Mouse (Mus musculus) spleen, postnatal 14 days (tissue): ENCODE measurements at regions not wholly inside any gene's neighbourhood (a gene's known extent, or its start where the extent isn't known, plus 50 kb on each side); places are given as distances from the start of the nearest gene placed in this dataset.

Experiments
- DNase-seq, 2 experiments: peaks; one replicate each; pipeline ENCODE4 v3.0.0; 2021 to 2022; ENCODE audit warnings: low spot score in 2 of 2

DNA sequence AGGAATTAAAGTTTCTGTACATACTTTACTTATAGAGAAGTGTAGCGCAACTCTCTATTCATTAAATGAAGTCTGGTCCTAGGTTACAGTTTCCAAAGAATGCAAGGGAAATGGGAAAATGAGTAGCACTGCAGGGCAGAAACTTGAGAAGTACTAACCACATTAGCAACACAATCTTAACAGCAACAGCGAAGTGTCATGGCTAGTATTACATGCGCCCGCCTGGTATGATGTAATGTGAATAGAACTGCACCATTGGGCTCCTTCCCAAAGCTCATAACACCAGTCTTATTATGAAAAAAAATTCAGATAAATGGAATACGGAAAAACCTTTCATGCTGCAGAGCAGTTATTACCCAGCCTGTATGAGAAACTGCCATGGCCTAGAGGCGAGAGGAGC, 201.8 kb upstream of the Gm11042 start:
- DNase-seq: no peak

DNA sequence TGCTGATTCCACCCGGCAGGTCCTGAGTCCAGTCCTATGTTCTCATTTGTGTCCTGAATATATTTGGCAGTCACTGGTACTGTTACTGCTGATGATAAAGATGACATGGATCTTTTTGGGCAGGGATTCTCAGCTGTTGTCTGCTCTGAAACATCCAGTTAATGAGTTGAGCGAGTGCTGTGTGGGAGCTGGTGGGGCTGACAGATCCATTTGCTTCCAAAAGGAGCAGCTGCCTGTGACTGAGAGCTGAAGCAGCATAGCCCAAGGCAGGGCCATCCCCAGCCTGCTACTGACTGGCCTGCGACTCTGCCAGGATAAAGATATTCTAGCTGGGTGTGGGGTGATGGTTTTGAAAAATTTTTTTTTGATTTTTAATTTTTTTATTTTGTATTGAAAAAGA, 200.3 kb upstream of the Gm11042 start:
- no peak for DNase-seq

DNA sequence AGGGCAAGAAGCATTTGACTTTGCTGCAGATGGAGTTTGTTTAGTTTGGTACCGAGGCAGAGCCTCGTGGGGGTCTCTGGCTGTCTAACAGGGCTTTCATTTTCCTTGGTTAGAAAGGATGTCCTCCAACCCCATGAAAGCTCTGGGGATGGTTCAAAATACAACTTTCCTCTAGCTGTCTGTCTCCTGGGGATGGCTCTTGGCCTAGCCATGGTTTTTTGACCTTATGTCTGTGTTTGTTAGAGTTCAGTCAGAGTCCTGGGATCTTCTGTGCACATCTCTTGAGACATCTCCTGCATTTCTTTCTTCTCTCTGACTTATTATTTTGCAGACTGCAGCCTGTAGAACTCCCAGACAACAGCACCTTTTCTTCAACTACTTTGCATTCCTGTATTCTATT, 186.6 kb upstream of the Gm11042 start:
- no peak for DNase-seq

DNA sequence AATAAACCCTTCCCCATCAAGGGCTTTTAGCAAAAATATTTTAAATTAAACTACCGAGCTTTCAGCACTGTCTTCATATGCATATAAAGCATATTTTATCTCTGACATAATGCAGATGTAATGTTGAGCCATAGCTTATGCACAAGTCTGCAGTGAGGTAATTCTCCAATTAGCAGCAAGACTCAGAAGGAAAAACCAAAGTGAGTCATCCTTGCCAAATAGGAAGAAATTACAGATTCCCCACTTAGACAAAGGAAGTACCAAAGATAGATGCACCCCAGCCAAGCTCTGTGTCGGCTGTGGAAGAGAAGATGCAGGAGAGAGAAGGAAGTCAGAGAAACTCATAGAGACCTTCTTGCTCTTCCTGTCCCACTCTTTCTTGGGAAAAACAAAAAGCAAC, 161.4 kb upstream of the Gm11042 start:
- DNase-seq: no peak

DNA sequence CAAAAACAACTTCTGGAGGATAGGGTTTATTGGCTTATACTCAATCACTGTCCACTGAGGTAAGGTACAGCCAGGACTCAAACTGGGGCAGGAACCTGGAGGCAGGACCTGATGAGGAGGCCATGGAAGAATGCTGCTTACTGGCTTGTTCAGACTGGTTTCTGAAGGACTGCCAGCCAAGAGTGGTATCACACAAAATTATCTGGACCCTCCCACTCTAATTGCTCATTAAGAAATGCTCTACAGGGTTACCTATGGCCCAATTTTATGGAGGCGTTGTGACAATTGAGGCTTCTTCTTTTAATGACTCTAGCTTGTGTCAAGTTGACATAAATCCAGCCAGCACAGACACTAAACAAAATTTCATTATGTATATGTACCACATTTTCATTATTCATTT, 158.5 kb upstream of the Gm11042 start:
- no peak for DNase-seq

DNA sequence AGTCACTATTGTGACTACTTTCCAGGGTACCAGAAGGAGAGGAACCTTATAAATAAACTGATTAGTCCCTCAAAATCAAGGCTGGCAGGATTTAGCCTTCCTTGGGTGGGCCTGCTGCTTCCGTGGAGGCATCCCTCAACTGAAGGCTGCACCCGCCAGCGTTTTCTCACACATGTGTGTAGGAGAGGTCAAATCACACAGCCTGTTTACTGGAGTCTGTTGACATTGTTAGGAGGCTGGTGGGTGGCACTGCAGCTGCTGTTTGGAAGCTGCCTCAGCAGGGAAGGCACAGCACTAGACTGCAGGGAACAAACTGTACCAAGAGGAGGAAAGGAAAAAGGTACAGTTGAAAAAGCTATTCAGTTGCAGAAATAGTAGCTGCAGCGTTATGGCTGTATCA, 142.3 kb upstream of the Gm11042 start:
- no peak for DNase-seq

DNA sequence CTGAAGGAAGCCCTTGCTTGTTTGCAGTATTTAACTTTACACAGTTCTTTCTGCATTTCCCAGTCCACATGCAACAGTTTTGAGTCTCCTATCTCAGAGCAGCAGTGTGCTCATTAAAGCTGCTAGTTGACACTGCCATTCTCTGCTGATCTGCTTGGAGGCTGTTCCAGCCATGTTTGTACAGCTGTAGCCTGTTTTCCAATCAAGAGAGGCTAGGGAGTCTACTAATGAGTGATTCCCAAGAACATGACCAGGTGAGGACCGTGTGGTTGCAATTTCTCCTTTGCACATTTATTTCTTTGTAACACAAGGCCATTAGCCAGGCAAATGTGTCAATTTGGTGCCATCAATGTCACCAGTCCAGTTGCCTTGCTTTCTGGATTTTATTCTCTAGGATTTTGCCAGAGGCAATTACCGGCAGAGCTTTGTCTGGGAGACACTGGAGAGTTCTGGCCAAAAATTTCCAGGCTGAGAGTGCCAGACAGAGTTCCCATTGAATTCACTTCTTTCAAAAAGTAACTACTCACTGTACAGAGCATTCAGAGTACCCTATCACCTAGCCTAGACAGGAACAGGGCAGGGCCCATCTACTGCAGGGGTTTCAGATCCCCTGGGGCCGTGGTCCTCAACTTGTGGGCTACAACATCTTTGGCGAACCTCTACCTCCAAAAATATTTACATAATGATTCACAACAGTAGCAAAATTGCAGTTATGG, 136.3 kb upstream of the Gm11042 start:
- no peak for DNase-seq

DNA sequence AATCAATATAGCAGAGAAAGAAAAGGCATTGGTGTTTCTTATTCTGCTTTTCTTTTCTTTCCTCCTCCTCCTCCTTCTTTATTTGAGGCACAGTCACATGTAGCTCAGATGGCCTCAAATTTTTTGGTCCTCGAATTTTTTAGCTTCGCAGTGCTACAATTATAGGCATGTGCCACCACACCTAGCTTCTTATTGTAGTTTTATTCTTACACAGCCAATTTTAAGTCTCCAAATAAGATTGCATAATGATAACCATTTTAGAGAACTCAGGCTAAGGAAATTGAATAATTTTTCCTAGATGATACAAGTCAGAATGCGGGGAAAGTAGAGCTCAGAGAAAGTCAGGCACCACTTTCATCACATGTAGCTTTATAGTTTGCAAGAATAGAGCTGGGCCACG, 132.1 kb upstream of the Gm11042 start:
- DNase-seq: no peak

DNA sequence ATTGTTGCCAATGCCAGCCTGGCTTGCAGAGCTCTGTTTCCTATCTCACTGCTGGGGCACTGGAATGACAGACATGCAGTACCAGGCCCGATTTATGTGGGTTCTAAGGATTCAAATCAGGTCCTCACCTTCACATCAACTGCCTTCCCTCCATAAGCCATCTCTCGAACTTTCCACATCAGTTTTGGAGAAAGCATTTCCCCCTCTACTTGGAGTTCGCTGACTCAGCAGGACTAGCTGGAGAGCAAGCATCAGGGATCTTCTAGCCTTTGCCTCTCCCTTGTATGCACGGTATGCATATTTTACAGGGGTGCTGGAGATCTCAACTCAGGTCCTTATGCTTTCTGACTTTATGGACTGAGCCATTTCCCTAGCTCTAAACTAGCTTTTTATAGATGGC, 118.7 kb upstream of the Gm11042 start:
- DNase-seq: no peak

DNA sequence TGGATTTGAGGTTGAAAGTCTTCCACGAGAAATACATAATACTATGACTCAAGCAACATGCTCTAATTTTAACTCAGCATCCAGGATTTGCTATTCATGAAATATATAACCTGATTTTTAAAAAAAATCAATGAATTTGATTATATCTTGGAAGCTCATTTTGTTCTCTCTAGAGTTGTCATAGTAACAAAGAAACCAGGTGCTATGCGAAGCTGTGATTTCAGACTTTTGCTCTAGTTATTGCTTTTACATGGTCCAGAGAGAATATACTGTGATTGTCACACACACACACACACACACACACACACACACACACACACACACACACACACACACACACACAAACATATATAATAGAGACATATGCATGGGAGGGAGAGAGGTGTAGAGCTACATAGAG, 98.5 kb upstream of the Gm11042 start:
- no peak for DNase-seq

DNA sequence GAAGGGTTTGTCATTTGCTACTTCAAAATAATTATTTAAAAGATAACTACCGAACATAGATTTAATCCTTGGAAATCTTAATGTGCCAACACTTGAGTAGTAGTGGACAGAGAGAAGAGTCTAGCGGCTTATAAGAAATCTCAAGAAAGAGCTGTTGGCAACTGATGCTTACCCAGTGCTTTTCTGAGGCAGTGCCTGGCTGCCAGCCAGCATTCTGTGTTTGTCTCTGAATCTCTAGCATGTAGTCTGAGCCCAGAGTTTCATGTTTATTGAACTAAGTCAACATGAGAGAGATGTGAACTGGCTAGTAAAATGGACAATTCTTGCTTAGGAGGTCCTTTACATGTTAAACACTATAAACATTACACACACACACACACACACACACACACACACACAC, 94.3 kb upstream of the Gm11042 start:
- DNase-seq: no peak

DNA sequence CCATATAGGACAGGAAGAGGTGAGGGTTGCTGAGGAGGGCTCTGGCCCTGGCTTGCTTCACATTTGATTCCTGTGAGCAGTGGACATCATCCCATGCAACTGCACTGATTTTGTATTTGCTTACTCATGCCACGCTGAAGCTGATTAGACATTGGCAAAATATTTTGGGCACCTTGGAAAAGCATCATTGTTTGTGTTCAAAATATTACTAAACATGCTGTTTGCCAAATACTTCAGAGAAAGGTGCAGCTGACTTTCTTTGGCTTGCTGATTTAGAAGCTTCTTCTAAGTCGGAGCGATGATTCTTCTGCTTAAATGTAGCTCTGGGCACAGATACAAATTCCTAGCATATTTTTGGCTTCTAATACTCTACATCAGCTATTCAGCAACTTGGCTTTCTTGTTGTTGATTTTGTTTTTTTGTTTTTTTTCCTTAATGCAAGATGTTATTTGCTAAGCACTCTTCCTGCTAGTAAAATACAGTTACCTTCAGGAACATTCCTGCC, 91.4 kb upstream of the Gm11042 start:
- DNase-seq: no peak

DNA sequence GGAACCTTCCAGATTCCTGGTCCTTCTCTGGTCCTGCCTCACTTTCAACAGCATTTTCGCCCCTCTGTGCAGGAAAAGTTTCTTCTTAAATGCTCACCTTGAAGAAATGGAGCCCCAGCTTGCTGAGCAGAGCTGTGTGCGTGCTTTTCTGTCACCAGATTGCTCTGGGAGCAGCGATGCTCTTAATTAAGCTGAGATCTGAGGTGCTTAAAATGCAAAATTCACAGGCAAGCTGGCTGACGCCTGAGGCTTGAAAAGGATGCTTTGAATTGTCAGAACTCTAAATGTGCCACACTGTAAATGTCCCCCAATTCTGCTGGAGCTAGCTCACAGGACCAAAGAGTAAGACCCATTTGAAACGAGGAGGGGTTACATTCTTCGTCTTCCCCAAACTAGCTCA, 73.6 kb upstream of the Gm11042 start:
- no peak for DNase-seq
